Mouse (Mus musculus): ENCODE data around the gene 1700125H20Rik.

DNA sequence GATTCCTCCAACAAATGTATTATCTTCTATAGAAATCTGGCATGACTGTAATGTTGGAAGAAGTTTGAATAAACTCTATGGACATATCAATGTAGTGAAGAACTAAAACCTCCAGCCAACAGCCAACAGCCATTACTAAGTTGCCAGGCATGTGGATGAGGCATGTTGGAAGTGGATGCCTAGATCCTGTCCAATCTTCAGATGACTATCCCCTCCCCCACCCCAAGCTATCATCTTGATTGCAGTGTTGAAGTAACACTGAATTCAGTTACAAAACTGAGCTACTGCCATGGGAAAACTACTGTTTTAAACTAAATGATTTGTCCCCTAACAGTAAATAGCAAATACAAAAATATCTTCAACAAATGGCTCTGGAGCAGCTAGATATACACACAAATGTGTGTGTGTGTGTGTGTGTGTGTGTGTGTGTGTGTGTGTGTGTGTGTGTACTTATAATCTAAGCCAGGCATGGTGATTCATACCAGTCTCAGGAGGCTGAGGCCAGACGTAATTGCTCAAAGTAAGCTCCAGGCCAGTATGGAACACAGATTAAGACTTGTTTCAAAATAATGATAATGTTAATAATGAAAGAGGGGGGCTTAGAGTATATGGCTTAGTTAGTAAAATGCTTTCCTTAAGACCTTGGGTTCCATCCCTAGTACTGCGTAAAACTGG, 17.8 kb upstream of the 1700125H20Rik start:
- TF ChIP-seq CTCF (IDR thresholded peaks at IDR 0.05; ENCODE audit: low read depth, low read length) = no peak
- no peak for TF ChIP-seq POLR2A (IDR thresholded peaks at IDR 0.05; ENCODE audit: borderline replicate concordance, low read depth, low read length)

Data from bone marrow macrophage, adult 2 months (primary cell).